Mouse (Mus musculus) 3T3-L1 (cell line): ENCODE data around the gene Vmn1r48.
A peak's percentile ranks its signal among the peaks of the same experiment; 100 is the strongest.
"Not testable (repeated sequence)": the region's sequence is repeated elsewhere in the genome, so short reads cannot be mapped to it uniquely, and the experiment has no call there.

Experiments
- DNase-seq: peaks from one replicate; pipeline ENCODE4 v3.0.0-alpha.2; 2015; ENCODE audit warnings: low read depth, low spot score

Gene Vmn1r48

DNA sequence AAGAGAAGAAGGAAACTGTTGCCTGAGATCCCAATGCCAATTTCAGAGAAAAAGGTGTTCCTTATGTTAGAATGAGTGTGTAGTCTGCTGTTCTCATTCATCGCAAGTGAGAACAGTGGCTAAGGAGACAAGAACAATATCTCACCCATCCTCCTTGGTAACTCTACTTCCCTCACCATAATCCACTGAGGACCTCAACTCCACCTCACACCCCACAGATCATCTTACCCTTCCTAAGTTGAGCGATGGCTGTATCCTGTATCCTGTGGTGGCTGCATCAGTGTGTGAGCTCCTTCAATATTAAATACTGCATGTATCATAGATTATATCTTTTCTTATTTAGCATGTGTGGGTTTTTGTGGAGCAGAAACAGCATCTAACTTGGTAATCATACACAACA lies at the start of gene Vmn1r48:
Gene Vmn1r48, minus strand, starts transcription at position 101 of the 400 bp plus-strand sequence.
- not testable (repeated sequence) for DNase-seq

DNA sequence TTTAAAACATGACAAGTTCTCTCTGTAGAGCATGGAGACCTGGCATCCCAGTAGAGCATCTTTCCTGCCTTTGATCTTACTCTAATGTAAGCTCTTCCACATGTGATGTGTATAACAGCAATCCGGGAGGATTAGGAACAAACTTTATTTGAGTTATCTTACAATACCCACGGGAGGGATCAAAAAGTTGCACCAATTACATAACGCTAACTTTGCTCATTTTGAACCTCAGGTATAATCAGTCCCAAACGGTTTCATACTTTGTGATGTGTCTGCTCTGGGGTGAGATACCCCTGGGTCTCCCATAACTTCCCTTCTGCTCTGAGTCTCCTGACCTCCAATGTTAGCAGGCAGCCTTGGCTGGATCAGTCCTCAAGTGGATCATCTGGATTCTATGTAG lies 41.8 kb upstream of the Vmn1r48 start, which contains the start of gene Vmn1r49:
Gene Vmn1r49, minus strand, starts transcription at position 101 of the 400 bp plus-strand sequence.
- DNase-seq = no peak

- not testable (repeated sequence) for DNase-seq
Observed at GRCm38 (mm10) chr6:90015847-90016246, 20.8 kb downstream of the Vmn1r48 start, which contains the start of gene Vmn1r47. Gene Vmn1r47 (plus strand): TSS chr6:90016147.

GRCm38 (mm10) chr6:89985989-89986388 lies 50.7 kb downstream of the Vmn1r48 start:
- peak; percentile 75 for DNase-seq
